Mouse (Mus musculus) limb, embryonic 12.5 days (tissue): ENCODE results near the gene Crebrf. TPM values are rescaled to one million over a fixed set of nuclear protein-coding genes. Genes with fewer than 3 reads are reported as not detected.

Source experiments
- ATAC-seq: fragments of 200-750 bp; cut with Nextera tagmentation; 2 replicates; pipeline ENCODE4 v1.8.0; 2017; ENCODE audit warnings: low read depth, moderate TSS enrichment; ENCODE audit not compliant: insufficient number of reproducible peaks, insufficient read depth, low FRiP score, low TSS enrichment
- H3K27ac ChIP-seq: fragments of 300-500 bp; sonication (generic); 2 replicates; pipeline ENCODE4 v1.5.1; 2016; ENCODE audit warnings: mild to moderate bottlenecking, moderate library complexity
- H3K27me3 ChIP-seq: fragments of 300-500 bp; sonication (generic); 2 replicates; pipeline ENCODE4 v1.6.1; 2016; ENCODE audit warnings: mild to moderate bottlenecking, moderate library complexity
- H3K36me3 ChIP-seq: fragments of 300-500 bp; sonication (generic); 2 replicates; pipeline ENCODE4 v1.6.1; 2016; ENCODE audit warnings: mild to moderate bottlenecking, moderate library complexity
- H3K4me1 ChIP-seq: fragments of 300-500 bp; sonication (generic); replicated peaks from 2 replicates; pipeline ENCODE4 v1.6.1; 2016
- H3K4me2 ChIP-seq: fragments of 300-500 bp; sonication (generic); 2 replicates; pipeline ENCODE4 v1.6.1; 2016; ENCODE audit warnings: mild to moderate bottlenecking, moderate library complexity
- H3K4me3 ChIP-seq: fragments of 300-500 bp; sonication (generic); replicated peaks from 2 replicates; pipeline ENCODE4 v1.5.1; 2016; ENCODE audit warnings: mild to moderate bottlenecking
- H3K9ac ChIP-seq: fragments of 300-500 bp; sonication (generic); replicated peaks from 2 replicates; pipeline ENCODE4 v1.6.1; 2016; ENCODE audit warnings: mild to moderate bottlenecking, moderate library complexity
- H3K9me3 ChIP-seq: fragments of 300-500 bp; sonication (generic); 2 replicates; pipeline ENCODE4 v1.6.1; 2016; ENCODE audit warnings: mild to moderate bottlenecking, moderate library complexity
- WGBS: fragments of 180-500 bp; shearing (Covaris S2); methylation state at CpG from one replicate; pipeline ENCODE4 v1.1.7; 2016; 5-methylcytosine and 5-hydroxymethylcytosine counted together
- polyA plus RNA-seq: library from polyadenylated mRNA; unstranded; fragments of >200 nt; fragmentation: Nextera tagmentation; extraction: Ambion mirVana; gene quantifications from 2 replicates; pipeline ENCODE4 v1.2.1, GENCODE M21; 2016

The Crebrf gene
- polyA plus RNA-seq, 1 experiment from 2014 or later: 6.0 TPM

DNA sequence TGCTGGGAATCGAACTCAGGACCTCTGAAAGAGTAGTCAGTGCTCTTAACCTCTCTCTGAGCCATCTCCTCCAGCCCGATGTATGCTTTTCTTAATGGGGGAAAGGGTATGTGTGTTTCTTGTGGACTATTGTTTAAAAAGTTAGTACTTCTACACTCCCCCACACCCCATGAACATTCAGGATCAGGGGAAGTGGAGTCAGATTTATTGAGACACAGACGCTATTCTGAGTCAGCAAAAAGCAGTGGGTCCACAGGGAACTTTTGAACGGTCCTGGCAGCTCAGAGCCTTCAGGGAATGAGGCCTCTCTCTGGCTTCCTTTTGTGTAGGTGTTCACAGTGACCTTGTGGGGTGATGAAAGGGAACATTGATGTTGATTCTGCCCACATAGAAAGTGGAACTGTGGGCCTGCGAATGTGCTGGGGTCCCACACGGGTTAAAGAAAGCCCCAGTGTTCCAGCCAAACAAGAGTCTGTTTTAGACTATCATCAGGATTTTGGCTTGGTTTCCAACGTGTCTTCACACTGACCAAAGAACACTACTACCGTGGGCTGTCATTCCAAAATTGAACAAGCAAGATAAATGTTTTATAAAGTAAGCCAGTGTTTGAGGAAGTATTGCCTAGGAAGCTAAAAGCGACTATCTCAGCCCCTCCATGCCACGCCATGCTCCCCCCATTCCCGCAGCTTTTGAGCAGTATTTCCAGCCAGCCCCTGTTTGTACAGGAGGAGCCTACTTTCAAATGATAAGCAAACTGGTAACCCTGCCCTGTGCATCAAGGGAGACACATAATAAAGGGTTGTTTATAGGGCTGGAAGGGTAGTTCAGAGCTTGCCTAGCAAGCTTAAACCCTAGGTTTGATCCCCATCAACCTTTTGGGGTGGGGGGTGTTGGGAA, 9.7 kb upstream of the Crebrf start:
- Histone ChIP-seq H3K4me1 (no peaks in the 10 kb centered on the region), H3K27me3 (peaks cover 12% of the 10 kb centered on the region), H3K4me2 (no peak overlapping the region), H3K36me3 (peaks cover 5% of the 10 kb centered on the region), H3K9me3 (no peaks in the 10 kb centered on the region), H3K9ac (no peak overlapping the region), H3K4me3 (no peak overlapping the region), H3K27ac (no peak overlapping the region)
- no peak for ATAC-seq
- 81% methylated on average over 11 of the region's 11 CpGs for WGBS

DNA sequence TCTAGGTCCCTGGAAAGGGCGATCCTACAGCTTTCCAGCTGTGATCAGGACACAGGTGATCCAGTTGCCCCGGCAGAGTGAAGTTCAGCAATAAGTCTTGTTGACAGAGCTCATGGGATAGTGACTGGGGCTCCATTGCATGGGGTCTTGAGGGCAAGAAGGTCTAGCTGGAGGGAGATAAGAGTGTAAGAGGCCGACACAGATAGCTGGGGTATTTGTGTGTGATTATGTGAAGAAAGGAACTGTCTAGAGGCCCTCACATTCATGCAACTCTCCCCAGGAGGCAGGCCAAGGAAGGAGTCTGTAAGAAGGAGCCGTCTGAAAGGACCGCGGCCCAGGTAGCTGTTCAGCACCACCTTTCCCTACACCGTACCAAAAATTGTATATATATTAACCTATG, 8.4 kb upstream of the Crebrf start:
- WGBS: 69% methylated on average over 7 of the region's 7 CpGs
- Histone ChIP-seq H3K27me3 (peaks cover 14% of the 10 kb centered on the region), H3K4me2 (no peak overlapping the region), H3K4me1 (no peaks in the 10 kb centered on the region), H3K4me3 (no peak overlapping the region), H3K9ac (no peak overlapping the region), H3K36me3 (peaks cover 3% of the 10 kb centered on the region; the same call in 1 of the 2 replicates), H3K9me3 (no peaks in the 10 kb centered on the region), H3K27ac (no peak overlapping the region)
- no peak for ATAC-seq

DNA sequence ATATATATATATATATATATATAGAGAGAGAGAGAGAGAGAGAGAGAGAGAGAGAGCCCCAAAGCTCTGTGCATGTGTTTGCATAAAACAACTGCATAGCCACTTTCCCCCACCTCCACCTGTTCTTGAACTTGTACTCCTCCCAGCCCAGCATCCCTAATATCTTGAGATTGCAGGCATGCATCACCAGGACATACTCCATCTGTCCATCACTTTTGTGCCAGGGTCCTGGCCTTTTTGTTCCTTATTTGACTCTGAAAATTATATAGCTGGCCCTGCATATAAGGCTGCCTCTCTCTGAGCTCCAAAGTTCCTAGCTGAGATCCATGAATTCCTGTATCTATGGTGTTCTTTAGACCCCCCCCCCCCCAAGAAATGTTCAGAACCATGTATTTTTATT, 7.0 kb upstream of the Crebrf start:
- Histone ChIP-seq H3K27me3 (peaks cover 14% of the 10 kb centered on the region), H3K36me3 (peaks cover 3% of the 10 kb centered on the region; the same call in 1 of the 2 replicates), H3K9me3 (no peaks in the 10 kb centered on the region), H3K4me2 (no peak overlapping the region), H3K4me3 (no peak overlapping the region), H3K27ac (no peak overlapping the region), H3K9ac (no peak overlapping the region), H3K4me1 (no peaks in the 10 kb centered on the region)
- ATAC-seq: no peak

DNA sequence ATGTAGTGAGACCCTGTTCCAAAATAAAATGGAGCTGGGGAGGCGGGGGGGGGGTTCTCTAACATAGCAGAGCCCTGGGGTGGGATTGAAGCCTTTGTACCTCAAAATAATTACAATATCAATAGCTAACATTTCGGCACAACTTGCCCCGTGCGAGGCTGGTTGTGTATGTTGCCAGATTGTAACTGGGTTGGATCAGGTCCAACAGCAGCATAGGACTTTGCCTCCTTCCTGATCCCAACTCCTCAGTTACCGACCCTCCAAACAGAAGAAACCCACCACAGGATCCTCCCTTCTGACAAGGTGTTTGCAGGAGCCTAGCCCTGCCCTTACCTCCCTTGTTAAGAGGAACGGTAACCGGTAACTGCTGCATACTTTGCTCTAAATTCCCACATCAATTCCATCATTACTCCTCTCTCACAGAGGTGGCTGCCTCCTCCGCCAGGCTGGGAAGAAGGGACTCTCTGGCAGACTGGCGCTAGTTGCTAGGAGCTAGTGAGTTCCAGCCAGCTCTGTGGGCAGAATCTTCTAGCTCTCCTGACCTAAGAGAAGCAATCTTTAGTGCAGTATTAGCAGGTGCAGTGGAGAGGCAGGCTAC, 6.4 kb upstream of the Crebrf start:
- no peak overlapping the region for H3K9ac ChIP-seq
- no peaks in the 10 kb centered on the region for H3K4me1 ChIP-seq
- no peak for ATAC-seq
- H3K4me2 ChIP-seq: no peak overlapping the region
- no peak overlapping the region for H3K27ac ChIP-seq
- no peaks in the 10 kb centered on the region for H3K9me3 ChIP-seq
- H3K27me3 ChIP-seq: peaks cover 14% of the 10 kb centered on the region
- peaks cover 3% of the 10 kb centered on the region; the same call in 1 of the 2 replicates for H3K36me3 ChIP-seq
- WGBS: 60% methylated on average over 9 of the region's 9 CpGs
- H3K4me3 ChIP-seq: no peak overlapping the region

DNA sequence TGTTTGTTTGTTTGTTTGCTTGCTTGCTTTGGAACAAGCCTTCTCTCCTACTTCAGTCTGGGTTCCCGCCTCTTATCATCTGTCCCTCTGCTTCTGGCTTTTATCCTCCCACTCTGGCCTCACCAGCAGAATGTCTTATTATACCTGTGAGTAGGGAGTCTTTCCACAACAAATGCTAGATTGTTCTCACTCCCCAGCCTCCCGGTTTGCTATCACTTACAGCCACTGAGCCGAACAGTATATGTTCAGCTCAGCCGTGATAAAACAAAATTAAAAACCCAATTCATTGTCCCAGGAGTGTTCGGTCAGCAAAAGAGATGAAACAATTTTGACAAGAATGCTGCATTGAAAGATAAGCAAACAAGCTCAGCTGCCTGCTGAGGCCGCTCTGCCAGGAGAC, 5.4 kb upstream of the Crebrf start:
- ATAC-seq: no peak
- H3K4me3 ChIP-seq: no peak overlapping the region
- WGBS: 72% methylated on average over 6 of the region's 6 CpGs

DNA sequence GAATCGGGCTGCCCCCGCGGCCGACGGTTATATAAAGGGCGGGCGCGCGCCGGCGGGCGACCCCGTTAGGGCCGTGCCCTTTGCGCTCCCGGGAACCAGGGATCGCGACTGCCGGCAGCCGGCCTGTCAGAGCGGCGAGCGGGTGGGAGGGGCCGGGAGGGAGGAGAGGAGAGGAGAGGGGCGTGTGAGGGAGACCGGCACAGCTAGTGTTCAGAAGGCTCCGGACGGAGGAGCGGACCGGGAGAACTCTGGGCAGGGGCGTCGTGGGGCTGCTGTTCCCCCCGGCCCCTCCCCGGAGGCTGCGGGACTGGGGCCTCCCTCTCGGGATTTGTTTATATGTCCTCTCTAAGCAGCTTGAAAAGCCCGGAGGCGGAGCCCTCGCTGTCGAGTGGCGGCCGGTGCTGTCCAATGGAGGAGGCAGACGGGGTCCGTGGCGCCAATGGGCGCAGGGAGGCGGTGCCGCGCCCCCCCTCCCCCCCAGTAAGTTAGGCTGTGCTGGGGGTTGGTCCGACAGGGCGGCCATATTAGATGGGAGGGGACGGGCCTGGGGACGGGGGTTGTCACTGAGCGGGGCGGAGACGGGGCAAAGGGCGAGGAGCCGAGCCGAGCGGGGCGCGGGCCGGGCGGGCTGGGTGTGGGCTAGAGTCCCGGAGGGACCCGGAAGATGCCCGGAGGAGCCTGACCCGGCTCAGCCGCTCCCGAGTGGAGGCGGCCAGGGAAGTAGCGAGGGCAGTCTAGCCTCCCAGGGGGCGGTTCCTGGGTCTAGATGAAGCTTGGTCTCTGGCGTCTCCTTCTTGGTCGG, 667 bp downstream of the Crebrf start:
- no peaks in the 10 kb centered on the region for H3K9me3 ChIP-seq
- H3K27me3 ChIP-seq: no peaks in the 10 kb centered on the region
- peak; percentile 99 for ATAC-seq
- under 1% methylated on average over 67 of the region's 75 CpGs for WGBS
- no peaks in the 10 kb centered on the region for H3K36me3 ChIP-seq
- peak overlapping the region; percentile 99 for H3K4me3 ChIP-seq
- peak overlapping the region; percentile 67 for H3K4me2 ChIP-seq
- no peaks in the 10 kb centered on the region for H3K4me1 ChIP-seq
- peak overlapping the region; percentile 78 for H3K9ac ChIP-seq
- peak overlapping the region; percentile 84 for H3K27ac ChIP-seq

More for the DNA sequence above, 5.4 kb upstream of the Crebrf start:
- H3K4me1 ChIP-seq: no peaks in the 10 kb centered on the region
- H3K9me3 ChIP-seq: no peaks in the 10 kb centered on the region
- H3K4me2 ChIP-seq: no peak overlapping the region
- peaks cover 14% of the 10 kb centered on the region for H3K27me3 ChIP-seq
- no peak overlapping the region for H3K9ac ChIP-seq
- H3K27ac ChIP-seq: no peak overlapping the region
- H3K36me3 ChIP-seq: no peaks in the 10 kb centered on the region

DNA sequence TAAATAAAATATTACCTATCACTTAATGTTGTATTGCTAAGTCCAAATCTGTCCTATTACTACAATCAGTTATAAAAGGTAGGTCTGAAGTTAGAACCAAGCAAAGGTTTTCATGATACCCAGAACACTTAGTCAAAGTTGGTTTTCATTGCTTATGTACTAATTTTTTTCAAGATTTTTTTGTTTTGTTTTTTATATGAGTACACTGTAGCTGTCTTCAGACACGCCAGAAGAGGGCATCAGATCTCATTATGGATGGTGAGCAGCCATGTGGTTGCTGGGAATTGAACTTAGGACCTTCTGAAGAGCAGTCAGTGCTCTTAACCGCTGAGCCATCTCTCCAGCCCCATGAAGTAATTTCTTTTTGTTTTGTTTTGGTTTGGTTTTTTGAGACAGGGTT, 2.4 kb downstream of the Crebrf start:
- no peak overlapping the region for H3K4me2 ChIP-seq
- no peak for ATAC-seq
- H3K9me3 ChIP-seq: no peaks in the 10 kb centered on the region
- H3K27me3 ChIP-seq: no peaks in the 10 kb centered on the region
- WGBS: 58% methylated on average over 2 of the region's 2 CpGs
- H3K9ac ChIP-seq: no peak overlapping the region
- H3K4me3 ChIP-seq: no peak overlapping the region
- no peaks in the 10 kb centered on the region for H3K36me3 ChIP-seq
- no peaks in the 10 kb centered on the region for H3K4me1 ChIP-seq
- H3K27ac ChIP-seq: no peak overlapping the region

DNA sequence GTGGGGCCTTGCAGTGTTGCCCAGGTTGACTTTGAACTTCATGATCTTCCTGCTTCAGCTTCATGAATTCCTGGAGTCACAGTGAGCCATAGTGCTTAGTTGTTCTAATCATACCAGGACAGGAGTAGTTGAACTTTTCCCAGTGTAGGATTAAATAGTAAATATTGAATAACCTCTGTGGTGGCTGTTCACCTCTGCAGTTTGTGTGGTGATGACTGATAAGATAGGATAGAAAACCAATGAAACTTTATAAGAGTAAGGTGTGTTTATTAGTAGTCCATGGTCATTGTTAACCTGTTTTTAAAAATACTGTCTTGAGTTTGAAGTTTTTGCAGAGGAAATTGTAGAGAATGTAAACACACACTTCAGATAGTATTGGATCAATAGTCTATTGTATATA, 4.0 kb downstream of the Crebrf start:
- Histone ChIP-seq H3K4me1 (no peaks in the 10 kb centered on the region), H3K9ac (no peak overlapping the region), H3K4me3 (no peak overlapping the region), H3K36me3 (no peaks in the 10 kb centered on the region), H3K9me3 (no peaks in the 10 kb centered on the region), H3K4me2 (no peak overlapping the region), H3K27ac (no peak overlapping the region), H3K27me3 (no peaks in the 10 kb centered on the region)
- ATAC-seq: no peak

DNA sequence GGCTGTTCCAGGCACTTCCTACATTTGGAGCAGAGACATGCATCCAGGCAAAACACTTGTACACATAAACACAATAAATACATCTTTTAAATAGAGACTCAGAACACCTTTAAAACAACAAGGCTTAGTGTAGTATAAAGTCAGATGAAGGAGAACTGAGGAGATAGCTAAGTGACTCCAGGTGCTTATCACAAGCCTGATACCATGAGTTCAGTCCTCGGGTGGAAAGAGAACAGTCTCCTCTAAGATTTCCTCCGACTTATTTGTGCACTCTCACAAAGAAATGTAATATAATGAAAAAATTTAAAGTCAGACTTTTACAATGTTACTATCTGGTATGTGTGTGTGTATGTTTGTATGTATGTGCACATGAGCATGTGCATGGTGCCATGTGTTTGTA, 6.4 kb downstream of the Crebrf start:
- Histone ChIP-seq H3K36me3 (no peaks in the 10 kb centered on the region), H3K4me2 (no peak overlapping the region), H3K4me1 (no peaks in the 10 kb centered on the region), H3K27ac (no peak overlapping the region), H3K27me3 (no peaks in the 10 kb centered on the region), H3K4me3 (no peak overlapping the region), H3K9ac (no peak overlapping the region), H3K9me3 (no peaks in the 10 kb centered on the region)
- WGBS: 84% methylated on average over 2 of the region's 2 CpGs
- ATAC-seq: no peak

DNA sequence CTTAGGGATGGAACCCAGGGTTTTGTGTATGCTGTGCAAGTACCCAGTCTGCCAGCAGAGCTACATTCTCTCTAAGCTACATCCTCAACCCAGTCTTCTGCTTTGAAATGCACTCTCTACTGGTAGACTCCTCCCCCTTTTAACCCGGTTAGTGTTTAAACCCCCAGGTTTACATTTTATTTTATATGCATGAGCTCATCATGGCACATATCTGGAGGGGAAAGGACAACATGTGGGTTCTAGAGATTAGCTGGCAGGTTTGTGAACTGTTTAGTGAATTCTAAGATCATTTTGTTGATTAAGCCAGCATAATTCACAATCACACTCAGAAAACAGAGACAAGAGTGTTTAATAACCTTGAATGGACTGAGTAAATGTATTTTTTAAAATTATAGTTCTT, 9.3 kb downstream of the Crebrf start:
- 43% methylated on average over 1 of the region's 1 CpGs for WGBS
- Histone ChIP-seq H3K9ac (no peak overlapping the region), H3K4me3 (no peak overlapping the region), H3K4me1 (no peaks in the 10 kb centered on the region), H3K27ac (no peak overlapping the region), H3K27me3 (no peaks in the 10 kb centered on the region), H3K36me3 (no peaks in the 10 kb centered on the region), H3K9me3 (no peaks in the 10 kb centered on the region), H3K4me2 (no peak overlapping the region)
- no peak for ATAC-seq

DNA sequence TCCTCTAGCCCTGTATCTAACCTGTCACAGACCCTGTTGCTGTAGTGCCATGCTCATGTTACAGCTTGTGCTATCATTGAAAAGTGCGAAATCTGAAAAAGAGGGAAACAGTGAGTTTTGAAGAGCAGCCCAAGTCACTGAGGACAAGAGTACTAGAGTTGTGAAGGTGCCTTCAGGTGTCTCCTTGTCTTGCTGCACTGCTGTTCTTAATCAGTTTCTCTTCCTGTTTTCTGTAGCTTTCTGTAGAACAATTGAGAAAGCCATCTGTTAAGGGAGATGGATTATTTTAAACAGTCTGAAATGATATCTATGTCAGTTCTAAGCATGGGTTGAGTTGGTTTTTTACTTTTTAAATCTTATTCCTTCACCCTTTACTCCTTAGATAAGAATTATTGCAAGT, 11.2 kb downstream of the Crebrf start:
- Histone ChIP-seq H3K4me2 (no peak overlapping the region), H3K36me3 (no peaks in the 10 kb centered on the region), H3K9me3 (no peaks in the 10 kb centered on the region), H3K27ac (no peak overlapping the region), H3K9ac (no peak overlapping the region), H3K4me1 (no peaks in the 10 kb centered on the region), H3K4me3 (no peak overlapping the region), H3K27me3 (no peaks in the 10 kb centered on the region)
- WGBS: 88% methylated on average over 1 of the region's 1 CpGs
- ATAC-seq: no peak
